9 mouse cellular contexts compared by ENCODE assay signal in the genomic region with DNA sequence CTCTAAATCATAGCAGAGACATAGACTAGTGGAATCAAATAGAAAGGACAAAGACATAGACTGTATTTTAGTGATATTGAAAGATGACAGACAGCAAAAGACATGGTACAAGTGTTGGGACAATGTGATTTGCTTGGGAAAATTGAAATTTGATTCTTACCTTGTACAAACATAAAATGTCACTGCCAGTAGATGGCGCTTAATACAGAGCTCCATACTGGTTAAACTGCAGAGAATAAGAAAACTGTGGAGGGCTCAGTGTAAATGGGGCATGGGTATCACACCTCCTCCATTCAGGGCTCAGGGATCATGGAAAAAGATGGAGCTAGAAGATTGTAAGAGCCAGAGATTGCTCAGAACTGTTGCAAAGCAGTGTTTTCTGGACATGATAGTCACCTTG. TPM values are rescaled to one million over a fixed set of nuclear protein-coding genes. Genes with fewer than 3 reads are reported as not detected.
DNase-seq lines count a peak whose midpoint lies in the region; ATAC-seq and TF ChIP-seq lines count a peak whose summit lies in the region.
"Had no signal": no experiment of that assay in that cellular context is flagged by ENCODE, and none has a peak within 500 bp of the region (broad histone marks: within the 10 kb centered on the region; RNA-seq: fewer than 3 reads in every experiment).

No protein-coding gene starts in this region.

- no peak for ATAC-seq in cerebellum, adult (ENCODE audit: insufficient number of reproducible peaks, low FRiP score, low TSS enrichment)
- ATAC-seq in forebrain, embryonic 12.5 days (ENCODE audit: low FRiP score) = no peak
- ATAC-seq in midbrain, embryonic 13.5 days = no peak

- no peaks in the 10 kb centered on the region for H3K9me3 ChIP-seq in forebrain, embryonic 12.5 days
- no peaks in the 10 kb centered on the region for H3K9me3 ChIP-seq in midbrain, embryonic 13.5 days

- 3% methylated on average over 1 of the region's 1 CpGs for WGBS in forebrain, embryonic 12.5 days
- 3% methylated on average over 1 of the region's 1 CpGs for WGBS in midbrain, embryonic 13.5 days

- H3K27ac ChIP-seq in layer of hippocampus, adult 2 months = no peak overlapping the region
- no peak overlapping the region for H3K27ac ChIP-seq in forebrain, embryonic 12.5 days
- no peak overlapping the region for H3K27ac ChIP-seq in midbrain, embryonic 13.5 days

- no peaks in the 10 kb centered on the region for H3K4me1 ChIP-seq in forebrain, embryonic 12.5 days
- no peaks in the 10 kb centered on the region for H3K4me1 ChIP-seq in midbrain, embryonic 13.5 days (replicated peaks)

- no peaks in the 10 kb centered on the region for H3K27me3 ChIP-seq in forebrain, embryonic 12.5 days
- no peaks in the 10 kb centered on the region for H3K27me3 ChIP-seq in midbrain, embryonic 13.5 days

- no peak overlapping the region for H3K9ac ChIP-seq in forebrain, embryonic 12.5 days
- no peak overlapping the region for H3K9ac ChIP-seq in midbrain, embryonic 13.5 days (replicated peaks)

- TF ChIP-seq CTCF in layer of hippocampus, adult 2 months (conservative IDR thresholded peaks at IDR 0.05) = peak; percentile 85

- H3K4me2 ChIP-seq in forebrain, embryonic 12.5 days = no peak overlapping the region
- no peak overlapping the region for H3K4me2 ChIP-seq in midbrain, embryonic 13.5 days (replicated peaks)

- no peak overlapping the region for H3K4me3 ChIP-seq in layer of hippocampus, adult 2 months
- no peak overlapping the region for H3K4me3 ChIP-seq in forebrain, embryonic 12.5 days (replicated peaks)
- H3K4me3 ChIP-seq in midbrain, embryonic 13.5 days (replicated peaks) = no peak overlapping the region
- H3K4me3 ChIP-seq: erythroblast, embryonic 14.5 days had no signal

- no peaks in the 10 kb centered on the region for H3K36me3 ChIP-seq in forebrain, embryonic 12.5 days (replicated peaks)
- H3K36me3 ChIP-seq in midbrain, embryonic 13.5 days = no peaks in the 10 kb centered on the region

- peak; percentile 3 for DNase-seq in cerebellum, adult 11 months
- peak; percentile 16 to 19 for DNase-seq in layer of hippocampus, adult 2 months (ENCODE audit: low spot score in 2 of 2)
- DNase-seq in layer of hippocampus, adult 8-10 months (ENCODE audit: low spot score in 2 of 2) = no peak
- peak; percentile 8 for DNase-seq in MEL-GATA-1-ER (ENCODE audit: extremely low read depth, low read depth)
- DNase-seq in hindlimb bud, embryonic 11.5 days (ENCODE audit: extremely low spot score, low read depth, low spot score) = peak; percentile 18

RNA-seq across cellular contexts. Expression of a gene that starts 21.6 kb away (rescaled TPM):
- 100 to 1,000 TPM; 278 to 293 TPM for total RNA-seq in layer of hippocampus, adult 2 months (2021)
- 100 to 1,000 TPM; 258 to 282 (median 268) TPM for total RNA-seq in layer of hippocampus, adult 8-10 months (2022)
- 27.3 and 27.8 TPM in 2 replicates for polyA plus RNA-seq in forebrain, embryonic 12.5 days (2016; fragmentation: Nextera tagmentation; extraction: Ambion mirVana)
- polyA plus RNA-seq in midbrain, embryonic 13.5 days (2015; fragmentation: Nextera tagmentation; extraction: Ambion mirVana) = 56.7 and 61.8 TPM in 2 replicates
- polyA plus RNA-seq: erythroblast, embryonic 14.5 days had no signal

Comparison
In these comparisons a context has a peak if more than half of its experiments do, and no peak if none do; other contexts are left out.
1. DNase-seq: peak in cerebellum, adult 11 months (single experiment), layer of hippocampus, adult 2 months (2 of 2), MEL-GATA-1-ER (single experiment) and hindlimb bud, embryonic 11.5 days (single experiment); none in layer of hippocampus, adult 8-10 months (0 of 2).